Mouse (Mus musculus): ENCODE measurements around the gene Tcf7l1.

DNA sequence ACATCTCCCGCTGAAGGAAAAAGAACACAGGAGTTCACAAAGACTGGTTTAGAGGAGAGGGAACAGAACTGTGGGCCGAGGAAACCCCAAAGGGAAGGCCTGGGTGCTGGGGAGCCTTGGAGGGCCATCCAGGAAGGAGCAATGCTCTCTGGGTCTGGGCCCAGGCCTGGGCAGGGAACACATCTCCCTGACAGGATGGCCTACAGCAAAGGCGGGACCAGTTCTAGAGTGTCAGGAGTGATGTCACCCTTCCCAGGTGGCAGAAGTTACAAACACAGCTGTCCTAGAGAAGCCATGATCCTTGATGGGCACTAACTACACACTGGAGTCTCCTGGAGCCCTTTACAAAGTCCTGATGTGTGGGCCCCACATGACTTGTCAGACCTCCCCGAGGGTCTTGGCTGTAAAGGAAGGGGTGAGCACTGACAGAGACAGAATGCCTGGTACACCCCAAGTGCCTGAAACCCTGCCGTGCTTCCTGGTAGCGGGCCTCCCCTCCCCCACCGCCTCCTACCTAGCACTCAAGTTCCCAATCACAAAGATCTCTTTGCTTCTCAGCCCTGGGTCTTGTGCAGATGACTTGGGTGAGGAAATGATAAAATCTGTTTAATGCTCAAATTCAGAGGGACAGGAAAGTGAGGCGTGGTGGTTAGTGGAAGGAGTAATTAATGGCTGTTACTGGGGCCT, 64.4 kb downstream of the Tcf7l1 start:
- TF ChIP-seq POLR2A (IDR thresholded peaks at IDR 0.05; ENCODE audit: borderline replicate concordance, insufficient read depth, low read length) (no peak), CTCF (IDR thresholded peaks at IDR 0.05; ENCODE audit: borderline replicate concordance, insufficient read depth, low read depth, low read length) (no peak)

All from cerebellum, adult 2 months (tissue).